1 mouse cellular context compared by ENCODE assay signal in genomic region chr2:155929531-155930442, GRCm38 (mm10).
TF ChIP-seq lines count a peak whose summit lies in the region.

Gene Uqcc1, minus strand, starts transcription at chr2:155930310.

TF ChIP-seq in CH12.LX, 34 proteins besides CTCF, POLR2A, EP300 and RAD21 (continued from another document):
- peak; percentile 73 for TF ChIP-seq TBP (conservative IDR thresholded peaks at IDR 0.05; ENCODE audit: low read depth, low read length)
- TF ChIP-seq MAZ (IDR thresholded peaks at IDR 0.05; ENCODE audit: low read depth, low read length): peak; percentile 57; the same call in 1 of the 2 replicates
- no peak for TF ChIP-seq MAX (IDR thresholded peaks at IDR 0.05; ENCODE audit: low read length)
- TF ChIP-seq USF2 (conservative IDR thresholded peaks at IDR 0.05; ENCODE audit: low read depth, low read length): no peak
- peak; percentile 86 for TF ChIP-seq NRF1 (IDR thresholded peaks at IDR 0.05; ENCODE audit: low read depth, low read length)
- no peak for TF ChIP-seq MAFK (IDR thresholded peaks at IDR 0.05; ENCODE audit: insufficient replicate concordance, low read length)
- TF ChIP-seq HCFC1 (IDR thresholded peaks at IDR 0.05; ENCODE audit: low read depth, low read length): peak; percentile 89
- peak; percentile 77 for TF ChIP-seq BHLHE40 (IDR thresholded peaks at IDR 0.05; ENCODE audit: low read depth, low read length)
- TF ChIP-seq SIN3A (IDR thresholded peaks at IDR 0.05; ENCODE audit: low read length): peak; percentile 86
- no peak for TF ChIP-seq JUND (conservative IDR thresholded peaks at IDR 0.05; ENCODE audit: low read depth, low read length)
- TF ChIP-seq ETS1 (conservative IDR thresholded peaks at IDR 0.05; ENCODE audit: low read depth, low read length): peak; percentile 49; the same call in 1 of the 2 replicates
- peak; percentile 77 for TF ChIP-seq MYC (IDR thresholded peaks at IDR 0.05; ENCODE audit: low read depth, low read length)
- peak; percentile 41; the same call in 1 of the 2 replicates for TF ChIP-seq ZNF384 (IDR thresholded peaks at IDR 0.05; ENCODE audit: low read depth, low read length)
- TF ChIP-seq E2F4 (IDR thresholded peaks at IDR 0.05; ENCODE audit: insufficient replicate concordance, low read depth, low read length): no peak
- TF ChIP-seq IRF4 (IDR thresholded peaks at IDR 0.05; ENCODE audit: low read depth, low read length): peak; percentile 60
- no peak for TF ChIP-seq MEF2A (IDR thresholded peaks at IDR 0.05; ENCODE audit: borderline replicate concordance, low read depth, low read length)
- peak; percentile 88 for TF ChIP-seq ZMIZ1 (IDR thresholded peaks at IDR 0.05; ENCODE audit: low read depth, low read length)
- peak; percentile 80; the same call in 1 of the 2 replicates for TF ChIP-seq MXI1 (IDR thresholded peaks at IDR 0.05; ENCODE audit: low read depth, low read length)
- peak; percentile 72; the same call in 1 of the 2 replicates for TF ChIP-seq CHD1 (IDR thresholded peaks at IDR 0.05; ENCODE audit: low read depth, low read length)
- TF ChIP-seq SMC3 (IDR thresholded peaks at IDR 0.05; ENCODE audit: low read depth, low read length): no peak
- TF ChIP-seq ELF1 (IDR thresholded peaks at IDR 0.05; ENCODE audit: low read depth, low read length): peak; percentile 87
- TF ChIP-seq ZC3H11A (IDR thresholded peaks at IDR 0.05; ENCODE audit: low read depth, low read length): no peak
- TF ChIP-seq TCF12 (IDR thresholded peaks at IDR 0.05; ENCODE audit: low read depth, low read length): peak; percentile 87; the same call in 1 of the 2 replicates
